Mouse (Mus musculus) neural tube, postnatal 0 days (tissue): ENCODE data around the gene Arl2. TPM values are rescaled to one million over a fixed set of nuclear protein-coding genes. Genes with fewer than 3 reads are reported as not detected.

Experiments
- polyA plus RNA-seq: library from polyadenylated mRNA; unstranded; fragments of >200 nt; fragmentation: Nextera tagmentation; extraction: Ambion mirVana; gene quantifications from 2 replicates; pipeline ENCODE4 v1.2.1, GENCODE M21; 2015

Arl2 gene
- polyA plus RNA-seq: 163 TPM in 2 replicates

GRCm38 (mm10) chr19:6141394-6141749 is at the start of gene Arl2:
Gene Arl2 (minus strand): TSS chr19:6141548.

GRCm38 (mm10) chr19:6184131-6184530 is 42.8 kb upstream of the Arl2 start, which contains the start of gene Majin:
Gene Majin (plus strand): TSS chr19:6184388.

GRCm38 (mm10) chr19:6140678-6141393 is 512 bp downstream of the Arl2 start, which contains the start of gene Batf2:
Gene Batf2 (plus strand): TSS chr19:6140983.

GRCm38 (mm10) chr19:6127760-6128341 is 13.5 kb downstream of the Arl2 start, which contains the start of gene Snx15:
Gene Snx15 (minus strand): TSS chr19:6128304.

GRCm38 (mm10) chr19:6117986-6118676 is 23.2 kb downstream of the Arl2 start, which contains the start of gene Sac3d1:
Gene Sac3d1 (minus strand): TSS chr19:6118650.

GRCm38 (mm10) chr19:6105586-6105985 is 35.8 kb downstream of the Arl2 start, which contains the start of gene Naaladl1:
Gene Naaladl1 (plus strand): TSS chr19:6105782.

GRCm38 (mm10) chr19:6094119-6094518 is 47.2 kb downstream of the Arl2 start, which contains the start of gene AC131692.1:
Gene AC131692.1 (plus strand): TSS chr19:6094419.

GRCm38 (mm10) chr19:6084478-6085248 is 56.7 kb downstream of the Arl2 start, which contains the start of the genes Zfpl1 and Cdca5:
Gene Zfpl1 (minus strand): TSS chr19:6084956.
Gene Cdca5 (plus strand): TSS chr19:6084983.

Other genes starting within 250 kb of the Arl2 start
- gene Tigd3, start 247.4 kb downstream of the Arl2 start, polyA plus RNA-seq: 6.3 and 8.0 TPM in 2 replicates
- gene Dpf2, start 228.5 kb downstream of the Arl2 start, polyA plus RNA-seq: 49.1 and 55.8 TPM in 2 replicates
- gene Cdc42ep2, start 216.7 kb downstream of the Arl2 start, polyA plus RNA-seq: 18.7 and 21.8 TPM in 2 replicates
- gene Pola2, start 177.3 kb downstream of the Arl2 start, polyA plus RNA-seq: 15.5 and 17.6 TPM in 2 replicates
- gene Slc22a20, start 155.4 kb downstream of the Arl2 start, polyA plus RNA-seq: not detected in 2 replicates
- gene Capn1, start 125.7 kb downstream of the Arl2 start, polyA plus RNA-seq: 5.2 and 5.8 TPM in 2 replicates
- 28.0 and 31.6 TPM in 2 replicates for gene Syvn1, start 95.0 kb downstream of the Arl2 start, polyA plus RNA-seq
- 51.3 and 60.2 TPM in 2 replicates for gene Mrpl49, start 83.8 kb downstream of the Arl2 start, polyA plus RNA-seq
- 603 and 680 TPM in 2 replicates for gene Fau, start 83.7 kb downstream of the Arl2 start, polyA plus RNA-seq
- 44.4 and 45.4 TPM in 2 replicates for gene Znhit2, start 80.4 kb downstream of the Arl2 start, polyA plus RNA-seq
- gene Tm7sf2, start 73.2 kb downstream of the Arl2 start, polyA plus RNA-seq: 53.5 and 57.5 TPM in 2 replicates
- gene Vps51, start 64.3 kb downstream of the Arl2 start, polyA plus RNA-seq: 76.7 and 77.3 TPM in 2 replicates
- gene Tmem262, start 61.5 kb downstream of the Arl2 start, polyA plus RNA-seq: not detected in 2 replicates
- 0.75 TPM in 1 of 2 replicates, not detected in the other for gene Gm28374, start 59.3 kb downstream of the Arl2 start, polyA plus RNA-seq
- gene Zfpl1, start 56.6 kb downstream of the Arl2 start, polyA plus RNA-seq: 75.3 and 75.4 TPM in 2 replicates
- 2.8 and 3.1 TPM in 2 replicates for gene Cdca5, start 56.6 kb downstream of the Arl2 start, polyA plus RNA-seq
- gene AC131692.1, start 47.1 kb downstream of the Arl2 start, polyA plus RNA-seq: not detected in 2 replicates
- gene Naaladl1, start 35.8 kb downstream of the Arl2 start, polyA plus RNA-seq: 0.27 TPM in 2 replicates
- 53.9 and 58.0 TPM in 2 replicates for gene Sac3d1, start 22.9 kb downstream of the Arl2 start, polyA plus RNA-seq
- 51.8 and 61.0 TPM in 2 replicates for gene Snx15, start 13.2 kb downstream of the Arl2 start, polyA plus RNA-seq
- 0.18 TPM in 1 of 2 replicates, not detected in the other for gene Batf2, start 565 bp downstream of the Arl2 start, polyA plus RNA-seq
- not detected in 2 replicates for gene Majin, start 42.8 kb upstream of the Arl2 start, polyA plus RNA-seq
- gene Gpha2, start 84.8 kb upstream of the Arl2 start, polyA plus RNA-seq: 0.67 and 0.69 TPM in 2 replicates
- 150 and 175 TPM in 2 replicates for gene Ppp2r5b, start 94.3 kb upstream of the Arl2 start, polyA plus RNA-seq
- gene Atg2a, start 100.1 kb upstream of the Arl2 start, polyA plus RNA-seq: 8.0 and 12.7 TPM in 2 replicates
- gene Ehd1, start 135.2 kb upstream of the Arl2 start, polyA plus RNA-seq: 66.0 and 70.7 TPM in 2 replicates
- 0.28 and 0.34 TPM in 2 replicates for gene Cdc42bpg, start 164.9 kb upstream of the Arl2 start, polyA plus RNA-seq
- gene Men1, start 193.4 kb upstream of the Arl2 start, polyA plus RNA-seq: 56.2 and 63.5 TPM in 2 replicates
- 22.5 and 32.9 TPM in 2 replicates for gene Map4k2, start 199.6 kb upstream of the Arl2 start, polyA plus RNA-seq
- 66.5 and 74.7 TPM in 2 replicates for gene Sf1, start 222.1 kb upstream of the Arl2 start, polyA plus RNA-seq
- gene Pygm, start 242.9 kb upstream of the Arl2 start, polyA plus RNA-seq: 11.5 and 12.5 TPM in 2 replicates